Mouse (Mus musculus) right cerebral cortex, postnatal 14 days (tissue): ENCODE data around the gene Tsga10ip.

Experiments used
- DNase-seq: peaks from one replicate; pipeline ENCODE4 v3.0.0; 2022

The Tsga10ip gene

DNA sequence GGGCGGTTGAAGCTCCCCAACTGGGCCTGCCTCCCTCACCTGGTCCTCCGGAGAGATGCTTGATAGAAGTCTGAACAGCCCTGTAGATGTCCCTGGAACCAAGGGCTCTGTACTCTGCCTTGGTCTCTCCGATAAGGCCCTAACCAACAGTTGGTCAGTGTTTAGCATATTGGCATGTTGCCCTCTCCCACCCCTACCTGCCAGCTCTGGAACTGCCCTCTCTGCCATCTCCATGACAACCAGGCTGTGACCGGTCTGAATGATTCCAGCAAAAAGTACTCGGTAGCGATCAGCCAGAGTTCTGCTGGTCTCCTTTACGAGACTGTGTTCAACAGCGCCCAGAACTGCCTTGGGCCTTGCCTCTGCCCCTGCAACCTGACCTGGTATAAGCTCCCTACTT, at the start of gene Tsga10ip:
Gene Tsga10ip, minus strand, starts transcription at position 234 of the 400 bp plus-strand sequence.
- no peak for DNase-seq

DNA sequence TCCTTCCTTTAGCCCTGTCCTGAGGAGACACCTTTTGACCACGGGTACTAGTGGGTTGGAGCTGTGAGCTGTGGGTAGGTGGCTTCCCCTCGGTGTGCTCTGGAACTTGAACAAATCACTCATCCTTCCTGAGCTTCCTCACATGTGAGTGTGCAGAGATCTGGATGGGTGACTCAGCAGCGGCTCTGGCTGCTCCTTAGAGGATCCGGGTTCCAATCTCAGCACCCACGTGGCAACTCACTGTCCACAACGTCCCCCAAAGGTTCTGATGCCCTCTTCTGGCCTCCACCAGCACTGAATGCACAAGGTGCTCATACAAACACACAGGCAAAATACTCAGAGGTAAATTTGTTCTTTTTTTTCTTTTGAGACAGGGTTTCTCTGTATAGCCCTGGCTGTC, 49.4 kb upstream of the Tsga10ip start:
- DNase-seq = no peak

DNA sequence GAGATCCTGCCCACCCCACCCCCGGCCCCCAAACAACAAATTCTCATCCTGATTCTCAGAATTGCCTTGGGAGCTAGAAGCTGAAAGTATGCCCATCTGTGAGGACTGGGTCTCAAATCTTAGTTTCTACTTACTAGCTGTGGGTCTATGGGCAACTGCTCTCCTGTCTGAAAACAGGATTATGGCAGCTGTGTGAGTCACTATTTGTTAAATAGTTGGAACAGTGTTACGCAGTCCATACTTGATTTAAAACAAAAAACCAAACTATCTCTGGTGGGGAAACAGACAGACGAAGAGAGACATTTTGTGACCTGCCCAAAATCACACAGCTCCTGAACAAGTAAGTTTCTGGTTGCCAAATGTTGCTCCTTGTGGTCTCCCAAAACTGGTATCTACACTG, 47.3 kb upstream of the Tsga10ip start:
- DNase-seq = no peak

DNA sequence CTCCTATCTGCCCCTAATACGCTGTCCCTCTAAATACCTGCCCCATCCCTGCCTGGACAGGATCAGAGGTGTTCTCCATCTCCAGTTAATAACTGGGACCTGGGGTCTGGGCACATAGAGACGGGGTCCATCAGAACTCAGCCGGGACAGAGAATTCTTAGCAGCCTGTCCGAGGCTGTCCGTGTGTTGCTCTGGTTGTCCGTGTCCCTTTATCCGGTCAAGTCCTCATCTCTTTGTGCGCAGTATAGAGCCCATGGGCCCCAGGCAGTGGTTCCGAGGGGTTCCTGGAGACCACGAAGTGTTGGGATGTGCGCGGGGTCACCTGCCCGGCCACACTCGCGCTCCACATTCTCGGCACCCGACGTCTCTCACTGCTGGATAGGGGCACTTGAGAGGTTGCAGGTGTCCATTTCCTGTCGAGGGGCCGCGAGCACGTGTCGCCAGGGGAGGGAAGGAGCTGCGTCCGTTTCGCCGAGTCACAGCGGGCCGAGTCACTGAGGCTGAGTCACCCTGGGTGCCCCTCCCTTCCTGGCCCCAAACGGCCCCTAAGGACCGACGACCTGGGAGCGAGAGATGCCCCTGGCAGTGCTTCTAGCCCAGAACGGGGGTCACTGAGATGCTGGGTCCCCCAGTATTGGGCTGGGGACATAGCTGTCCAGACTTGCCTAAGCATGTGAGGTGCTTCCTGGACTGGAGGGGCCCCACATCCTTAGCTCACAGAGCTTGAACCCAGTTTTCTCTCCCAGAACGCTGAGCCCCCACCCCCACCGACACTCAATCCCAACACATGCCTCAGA, 46.2 kb upstream of the Tsga10ip start:
- DNase-seq = no peak

DNA sequence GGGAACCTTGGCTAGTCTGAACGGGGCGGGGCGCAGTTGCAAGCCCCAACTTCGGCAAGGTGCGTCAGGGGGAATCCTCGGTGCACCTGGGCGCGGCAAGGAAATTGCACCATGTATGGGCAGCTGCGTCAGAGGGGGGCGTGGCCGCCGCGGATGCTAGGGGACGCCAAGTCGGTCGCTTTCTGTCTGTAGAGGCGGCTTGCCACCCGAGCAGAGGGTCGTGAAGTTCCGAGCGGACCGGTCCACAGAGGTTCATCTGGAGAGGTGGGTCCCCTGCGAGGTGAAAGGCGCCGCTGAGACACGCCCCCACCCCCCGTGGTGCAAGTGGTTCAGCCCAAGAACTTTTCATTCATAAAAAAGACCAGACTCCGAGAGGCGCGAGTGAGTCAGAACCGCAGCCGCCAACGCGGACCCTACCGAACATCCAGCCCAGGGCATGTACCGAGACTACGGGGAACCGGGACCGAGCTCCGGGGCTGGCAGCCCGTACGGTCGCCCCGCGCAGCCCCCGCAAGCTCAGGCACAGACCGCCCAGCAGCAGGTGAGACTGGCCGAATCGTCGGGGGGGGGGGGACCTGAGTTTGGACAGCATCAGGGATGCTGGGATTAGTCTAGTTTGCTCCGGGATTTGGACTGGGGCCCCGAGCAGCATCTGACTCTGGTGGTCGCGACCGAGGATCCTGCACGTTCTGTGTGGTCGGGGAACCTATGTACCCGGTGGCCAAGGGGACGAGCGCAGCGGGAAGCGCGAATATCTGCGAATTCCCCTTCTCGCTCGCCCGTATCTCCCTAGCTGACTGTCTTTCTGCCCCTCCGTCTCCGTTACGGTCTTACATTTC, 45.4 kb upstream of the Tsga10ip start, which contains the start of gene Fosl1:
Gene Fosl1, plus strand, starts transcription at position 33 of the 839 bp plus-strand sequence.
- peak; percentile 66 for DNase-seq

DNA sequence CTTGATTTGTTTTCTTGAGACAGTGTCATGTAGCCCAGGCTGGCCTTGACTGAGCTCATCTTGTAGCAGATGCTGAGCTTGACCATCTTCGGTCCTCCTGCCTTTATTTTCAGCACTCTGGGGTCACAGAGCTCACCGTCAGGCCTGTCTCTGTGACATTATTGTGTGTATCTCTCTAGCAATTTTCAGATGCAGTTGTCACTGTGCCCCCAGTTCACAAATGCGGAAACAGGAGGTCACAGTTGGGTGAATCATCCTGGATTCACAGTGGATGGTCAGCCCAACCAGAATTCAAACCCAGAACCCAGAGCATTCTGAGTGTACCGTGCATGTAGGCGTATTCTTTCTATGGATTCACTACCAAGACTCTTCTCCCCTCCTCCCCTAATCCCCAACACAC, 43.4 kb upstream of the Tsga10ip start:
- no peak for DNase-seq

DNA sequence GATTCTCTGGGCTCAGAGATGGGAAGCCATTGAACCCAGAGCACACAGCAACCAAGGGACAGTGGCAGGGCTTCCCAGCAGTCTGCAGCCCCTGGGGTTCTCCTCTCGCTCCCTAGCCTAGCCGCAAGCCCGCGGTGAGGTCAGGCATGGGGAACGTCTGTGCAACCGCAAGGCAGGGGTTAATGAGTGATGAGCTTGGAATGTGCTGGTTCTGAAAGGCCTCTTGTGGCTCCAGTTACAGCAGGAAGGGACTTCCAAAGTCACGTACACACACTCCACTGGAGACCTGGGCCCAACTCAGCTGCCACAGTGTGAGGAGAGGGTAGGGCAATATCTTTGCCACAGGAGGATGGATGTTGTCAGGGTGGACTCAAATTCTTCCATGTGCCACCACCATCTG, 42.6 kb upstream of the Tsga10ip start:
- DNase-seq = no peak

DNA sequence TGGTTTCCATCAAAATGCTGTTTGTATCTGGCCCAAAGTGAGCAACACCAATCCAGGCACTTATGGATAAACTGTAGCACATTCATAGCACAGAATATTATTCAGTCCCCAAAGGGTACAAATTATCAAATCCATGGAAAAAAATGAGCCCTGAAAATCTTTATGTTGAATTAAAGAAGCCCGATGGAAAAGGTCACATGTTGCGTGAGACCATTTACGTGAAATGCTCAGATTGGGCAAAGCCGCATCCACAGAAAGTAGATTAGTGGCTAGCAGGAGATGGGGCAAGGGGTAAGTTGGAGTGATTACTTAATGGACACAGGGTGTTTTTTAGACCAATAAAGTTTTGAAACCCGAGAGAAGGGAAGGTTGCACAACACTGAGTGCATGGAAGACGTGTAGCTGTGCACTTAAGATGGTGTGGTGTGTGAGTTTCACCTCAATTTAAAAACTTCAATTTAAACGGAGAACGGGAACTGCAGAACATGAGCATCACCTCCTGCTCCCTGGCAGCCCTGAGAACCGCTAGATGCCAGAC, 42.1 kb upstream of the Tsga10ip start:
- no peak for DNase-seq

DNA sequence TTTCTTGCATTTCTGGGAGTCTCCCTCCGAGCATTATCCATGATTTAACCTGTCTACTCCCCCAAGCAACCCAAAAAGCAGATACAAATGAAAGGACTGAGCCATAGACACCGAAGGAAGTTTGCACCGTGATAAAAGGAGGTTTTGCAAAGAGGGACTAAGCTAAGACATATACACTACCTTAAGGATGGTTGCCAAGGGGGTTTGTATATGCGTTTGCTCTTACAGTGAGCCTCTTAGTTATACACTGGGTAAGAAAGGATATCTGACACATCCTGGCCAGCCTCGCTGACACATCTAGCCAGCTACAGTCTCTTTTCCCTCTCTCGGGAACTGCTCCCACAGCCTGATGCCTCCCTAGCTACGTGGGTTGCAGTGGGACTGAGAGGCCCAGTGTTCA, 31.6 kb upstream of the Tsga10ip start:
- DNase-seq = no peak

DNA sequence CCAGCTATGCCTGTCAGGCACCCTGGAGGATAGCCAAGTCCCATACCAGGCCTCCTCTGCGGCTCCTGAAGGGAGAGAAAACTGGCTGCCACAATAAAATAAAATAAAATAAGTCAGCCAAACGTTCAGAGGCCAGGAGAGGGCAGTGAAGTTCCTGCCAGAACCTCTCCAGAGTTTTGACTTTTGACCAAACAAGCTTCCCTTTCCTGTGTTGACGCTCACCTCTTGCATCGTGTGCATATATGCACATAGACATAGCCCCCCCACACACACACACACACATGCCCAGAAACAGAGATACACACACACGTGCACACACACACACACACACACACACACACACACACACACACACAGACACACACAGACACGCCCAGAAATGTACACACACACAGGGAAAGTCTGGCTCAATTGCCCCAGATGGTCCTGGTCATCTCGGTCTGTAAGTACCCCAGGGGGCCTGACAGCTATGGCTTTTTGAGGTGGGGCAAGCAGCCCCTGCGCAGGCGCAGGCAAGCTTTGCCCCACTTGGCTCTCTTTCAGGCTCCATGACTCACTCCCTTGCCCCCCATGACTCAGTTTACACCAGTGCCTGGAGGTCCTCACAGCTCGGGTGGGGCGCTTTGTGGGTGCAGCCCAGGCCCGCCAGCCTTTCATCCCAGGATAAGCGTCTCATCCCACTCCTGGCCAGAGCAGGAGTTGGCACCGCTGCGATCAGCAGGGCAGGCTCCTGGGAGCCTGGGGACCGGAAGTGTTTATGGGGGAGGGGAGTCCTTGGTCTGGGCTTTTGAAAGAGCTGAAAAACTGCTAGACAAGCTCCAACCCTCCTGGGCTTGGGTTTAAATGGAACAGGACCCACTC, 30.9 kb upstream of the Tsga10ip start:
- no peak for DNase-seq

DNA sequence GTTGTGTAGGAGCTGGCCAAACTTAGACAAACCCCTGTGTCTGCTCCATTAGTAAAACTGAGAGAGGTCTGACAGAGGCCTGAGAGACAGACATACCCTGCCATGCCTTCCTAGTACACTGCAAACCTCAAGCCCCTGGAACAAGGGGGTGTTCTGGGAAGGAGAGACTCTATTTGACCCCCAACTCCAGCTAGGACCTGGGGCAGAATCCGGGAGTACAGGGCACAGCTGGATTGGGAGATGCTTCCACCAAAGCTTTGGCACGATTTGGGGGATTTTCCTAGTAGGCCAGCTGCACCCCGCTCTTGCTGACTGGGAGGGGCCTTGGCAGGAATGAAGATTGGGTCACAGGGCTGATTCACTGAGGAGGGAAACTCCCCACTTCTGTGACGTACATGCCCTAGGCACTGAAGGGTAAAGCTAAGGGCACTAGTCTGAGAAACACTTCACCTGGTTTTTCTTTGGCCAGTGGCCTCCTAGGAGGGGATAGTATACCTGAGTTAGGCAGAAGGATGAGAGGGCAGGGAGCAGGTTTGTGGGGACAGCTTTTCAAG, 29.7 kb upstream of the Tsga10ip start:
- no peak for DNase-seq

DNA sequence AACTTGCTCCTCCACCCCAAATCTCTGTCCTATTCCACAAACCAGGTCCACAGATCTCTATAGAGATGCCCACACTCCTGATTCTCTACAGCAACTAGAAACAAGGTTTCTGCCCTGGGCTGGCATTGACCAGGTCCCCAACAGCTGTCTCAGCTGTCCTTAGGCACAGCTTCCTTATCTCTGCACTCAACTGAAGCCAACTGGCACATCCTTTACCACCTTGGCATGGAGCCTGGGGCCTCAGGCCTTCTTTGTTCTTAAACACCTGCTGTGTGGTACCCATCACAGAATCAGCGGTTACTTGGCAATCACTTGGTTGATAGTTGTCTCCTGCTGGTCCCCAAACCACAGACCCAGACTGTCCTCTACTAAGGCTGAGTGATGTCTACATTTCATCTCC, 28.1 kb upstream of the Tsga10ip start:
- DNase-seq = no peak

DNA sequence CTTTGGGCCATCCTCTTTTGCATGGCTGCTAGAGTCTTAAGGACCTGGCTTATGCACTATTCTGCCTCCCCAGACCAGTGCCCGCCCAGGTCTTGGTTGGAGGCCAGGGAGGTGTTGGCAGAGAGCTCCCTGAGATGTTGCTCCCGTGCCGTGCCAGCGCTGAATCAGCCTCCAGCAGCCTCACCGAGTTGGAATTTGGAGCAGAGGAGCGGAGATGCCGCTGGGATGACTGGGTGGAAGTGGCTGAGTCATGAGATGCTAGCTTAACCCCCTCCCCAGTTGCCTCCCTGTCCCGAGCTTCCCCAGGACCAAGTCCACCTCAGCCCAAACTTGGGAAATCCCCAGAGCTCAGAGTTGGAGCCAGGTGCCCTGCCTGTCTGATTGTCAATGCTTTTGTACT, 27.5 kb upstream of the Tsga10ip start:
- DNase-seq = peak; percentile 19

DNA sequence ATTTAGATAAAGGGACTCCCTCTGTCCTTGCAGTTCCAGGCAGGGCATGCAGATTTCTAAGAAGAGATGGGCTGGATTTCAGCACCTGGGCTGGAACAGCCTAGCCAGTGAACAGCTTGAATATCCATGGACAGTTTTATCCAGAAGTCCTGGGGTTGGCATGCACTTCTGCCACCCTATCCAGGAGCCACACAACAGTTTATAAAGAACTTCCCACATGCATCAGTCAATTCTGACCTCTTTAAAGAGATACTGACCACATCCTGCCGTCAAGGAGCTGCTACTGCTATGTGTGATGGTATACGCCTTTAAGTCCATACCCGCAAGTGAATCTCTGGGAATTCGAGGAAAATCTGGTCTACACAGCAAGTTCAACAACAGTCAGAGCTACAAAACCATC, 26.9 kb upstream of the Tsga10ip start:
- no peak for DNase-seq

DNA sequence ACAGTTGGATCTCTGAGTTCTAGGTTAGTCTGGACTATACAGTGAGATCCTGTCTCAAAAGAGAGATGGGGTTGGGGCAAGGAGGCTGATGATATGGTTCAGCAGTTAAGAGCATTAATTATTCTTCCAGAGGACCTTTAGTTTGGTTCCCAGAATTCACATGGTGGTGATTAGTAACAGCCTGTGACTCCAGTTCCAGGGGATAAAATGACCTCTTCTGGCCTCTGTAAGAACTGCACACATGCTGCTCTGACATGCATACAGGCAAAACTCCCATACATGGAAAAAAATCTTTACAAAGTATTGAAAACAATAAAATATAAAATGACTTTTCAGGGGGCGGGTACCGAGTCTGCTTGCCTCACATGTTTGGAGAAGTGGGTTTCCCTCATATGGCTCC, 25.8 kb upstream of the Tsga10ip start:
- DNase-seq = no peak

DNA sequence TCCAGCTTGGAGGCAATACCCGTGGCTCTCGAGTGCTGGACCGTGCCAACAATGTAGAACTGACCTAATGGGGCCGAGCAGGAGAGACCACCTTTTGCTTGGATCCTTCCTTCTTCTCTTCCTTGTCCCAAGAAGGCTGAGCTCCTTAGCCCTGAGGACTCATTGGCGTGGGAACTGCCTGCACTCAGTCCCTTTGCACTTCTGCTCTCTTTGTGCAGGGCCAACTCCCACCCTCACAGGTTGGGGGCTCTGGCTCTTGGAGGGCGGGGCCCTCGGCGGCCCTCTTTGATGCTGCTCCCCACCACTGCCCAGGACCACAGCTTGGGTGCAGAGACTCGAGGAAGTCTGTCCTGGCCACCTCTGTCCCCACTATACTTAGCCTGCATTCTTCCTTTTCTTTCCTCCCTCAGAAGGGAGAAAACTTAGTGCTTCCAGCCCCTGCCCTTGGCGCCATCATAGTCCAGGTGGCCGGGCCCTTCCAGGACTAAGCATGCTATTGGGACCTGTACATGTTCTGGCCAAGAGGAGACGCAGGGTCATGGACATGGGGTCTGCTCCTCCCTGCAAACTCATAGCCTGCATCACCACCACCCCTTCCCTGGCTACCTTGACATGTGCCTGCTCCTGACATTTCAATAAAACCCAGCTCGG, 24.4 kb upstream of the Tsga10ip start:
- DNase-seq = no peak

DNA sequence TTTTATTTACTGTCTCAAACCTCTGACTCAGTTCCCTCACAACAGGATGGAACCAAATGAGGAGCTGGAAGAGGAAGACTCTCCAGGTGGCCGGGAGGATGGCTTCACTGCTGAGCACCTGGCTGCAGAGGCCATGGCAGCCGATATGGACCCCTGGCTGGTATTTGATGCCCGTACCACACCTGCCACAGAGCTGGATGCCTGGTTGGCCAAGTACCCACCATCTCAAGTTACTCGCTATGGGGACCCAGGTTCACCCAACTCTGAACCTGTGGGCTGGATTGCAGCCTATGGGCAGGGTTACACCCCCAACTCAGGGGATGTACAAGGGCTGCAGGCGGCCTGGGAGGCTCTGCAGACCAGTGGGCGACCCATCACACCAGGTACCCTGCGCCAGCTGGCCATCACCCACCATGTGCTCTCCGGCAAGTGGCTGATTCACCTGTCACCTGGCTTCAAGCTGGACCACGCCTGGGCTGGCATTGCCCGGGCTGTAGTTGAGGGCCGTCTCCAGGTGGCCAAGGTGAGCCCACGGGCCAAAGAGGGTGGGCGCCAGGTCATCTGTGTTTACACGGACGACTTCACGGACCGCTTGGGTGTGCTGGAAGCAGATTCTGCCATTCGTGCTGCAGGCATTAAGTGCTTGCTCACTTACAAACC, 23.7 kb upstream of the Tsga10ip start:
- no peak for DNase-seq

DNA sequence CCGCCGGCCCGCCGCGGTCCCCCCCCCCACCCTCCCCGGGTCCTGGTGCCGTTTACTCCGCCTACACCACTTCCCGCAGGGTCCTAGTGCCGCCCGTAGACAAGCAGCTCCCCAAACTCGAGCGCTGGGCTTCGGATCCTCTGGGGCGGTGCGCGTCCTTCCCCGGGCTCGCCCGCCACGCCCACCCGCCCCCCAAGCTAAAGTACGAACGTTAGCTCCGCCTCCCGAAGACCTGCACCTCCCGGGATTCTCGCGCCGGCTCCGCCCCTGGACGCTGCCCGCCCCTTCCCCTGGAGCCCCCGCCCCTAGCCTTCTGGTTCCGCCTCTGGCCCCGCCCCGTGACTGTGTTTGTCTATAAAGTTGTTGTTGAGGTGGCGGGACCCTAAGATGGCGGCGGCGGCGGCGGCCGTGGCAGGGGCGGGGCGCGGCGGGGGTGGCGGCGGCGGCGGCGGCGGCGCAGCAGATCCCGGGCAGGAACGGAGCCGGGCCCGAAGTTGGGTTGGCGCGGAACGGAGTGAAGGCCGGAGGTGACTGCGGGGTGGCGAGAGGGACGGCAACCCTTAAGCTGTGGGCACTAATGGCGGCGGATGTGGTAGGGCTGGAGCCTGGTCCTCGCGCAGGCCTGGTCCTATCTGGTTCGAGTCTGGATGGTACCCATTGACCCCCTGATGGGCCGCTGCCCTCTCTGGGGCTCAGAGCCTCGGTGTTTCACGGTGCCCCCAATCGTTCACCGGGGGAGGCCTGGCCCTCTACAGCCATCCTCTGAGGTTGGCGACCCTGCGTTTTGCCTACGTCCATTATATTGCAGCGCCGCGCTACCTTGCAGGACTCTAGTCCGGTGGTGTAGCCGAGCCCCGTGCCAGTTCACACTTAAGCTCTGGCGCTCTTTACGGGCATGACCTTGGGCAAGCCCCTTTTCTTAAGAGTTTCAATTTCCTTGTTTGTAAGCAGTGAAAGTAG, 22.7 kb upstream of the Tsga10ip start, which contains the start of the genes Drap1 and AI837181:
Gene Drap1, minus strand, starts transcription at position 198 of the 960 bp plus-strand sequence.
Gene AI837181, plus strand, starts transcription at position 363 of the 960 bp plus-strand sequence.
- peak; percentile 96 for DNase-seq

DNA sequence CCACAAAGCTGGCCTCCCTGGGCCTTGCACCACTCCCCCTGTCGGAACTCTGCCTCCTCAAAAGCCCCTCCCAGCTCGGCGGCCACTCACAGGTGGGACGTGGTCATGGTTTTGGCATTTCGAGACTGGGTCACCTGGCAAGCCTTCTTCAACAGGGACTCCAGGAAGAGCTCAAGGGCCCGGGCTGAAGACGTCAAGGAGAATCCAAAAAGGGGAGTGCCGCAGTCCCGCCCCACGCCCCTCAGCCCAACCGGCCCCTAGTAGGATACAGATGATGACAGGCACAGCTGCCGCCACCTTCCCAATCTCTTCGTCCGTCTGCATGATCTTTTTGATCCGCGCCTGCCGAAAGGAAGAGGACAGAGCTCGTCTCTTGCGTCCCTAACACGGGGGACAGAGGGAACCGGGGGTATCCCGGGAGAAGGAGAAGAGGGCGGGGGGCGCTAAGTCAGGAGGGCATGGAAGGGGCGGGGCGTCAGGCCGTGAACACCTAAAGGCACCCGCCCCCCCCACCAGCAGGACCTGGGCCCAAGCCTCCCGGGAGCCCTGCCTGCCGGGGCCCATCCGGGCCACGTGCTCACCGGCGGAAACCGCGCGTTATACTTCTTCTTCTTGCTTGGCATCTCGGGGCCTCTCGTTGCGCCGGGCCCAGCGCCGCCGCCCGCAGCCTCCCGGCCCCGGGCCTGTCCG, 21.9 kb upstream of the Tsga10ip start:
- peak; percentile 63 for DNase-seq
